Mouse (Mus musculus) testis, adult 2 months (tissue): ENCODE measurements around the gene Eef1e1. TPM values are rescaled to one million over a fixed set of nuclear protein-coding genes. Genes with fewer than 3 reads are reported as not detected.

Experiments
- H3K27ac ChIP-seq: fragments of 200-500 bp; 2 replicates; pipeline ENCODE4 v1.5.1; 2012; ENCODE audit warnings: low read depth, low read length; ENCODE audit not compliant: control insufficient read depth, insufficient read depth
- H3K27me3 ChIP-seq: fragments of 200-500 bp; 2 replicates; pipeline ENCODE4 v1.6.1; 2012; ENCODE audit warnings: mild to moderate bottlenecking, low read length, moderate library complexity; ENCODE audit not compliant: control insufficient read depth, insufficient read depth
- H3K36me3 ChIP-seq: fragments of 200-500 bp; 2 replicates; pipeline ENCODE4 v1.6.1; 2012; ENCODE audit warnings: mild to moderate bottlenecking, low read length; ENCODE audit not compliant: control insufficient read depth, insufficient read depth
- H3K4me1 ChIP-seq: fragments of 200-500 bp; 2 replicates; pipeline ENCODE4 v1.6.1; 2012; ENCODE audit warnings: low read length; ENCODE audit not compliant: control insufficient read depth, insufficient read depth
- H3K4me3 ChIP-seq: fragments of 200-500 bp; 2 replicates; pipeline ENCODE4 v1.5.1; 2012; ENCODE audit warnings: low read depth, mild to moderate bottlenecking, low read length, moderate library complexity, mixed read lengths; ENCODE audit not compliant: control insufficient read depth
- POLR2A ChIP-seq: fragments of 200-500 bp; IDR thresholded peaks from 2 replicates; pipeline ENCODE4 v1.6.1; 2012; ENCODE audit warnings: low read depth, mild to moderate bottlenecking, inconsistent platforms, low read length, moderate library complexity; ENCODE audit not compliant: control insufficient read depth
- polyA plus RNA-seq: library from polyadenylated mRNA; depleted of rRNA; stranded (reverse); fragments of >200 nt; gene quantifications from 2 replicates; pipeline ENCODE4 v1.2.3, GENCODE M21; 2012; rRNA removed

Gene Eef1e1
- polyA plus RNA-seq, 1 experiment: 4.7 TPM

DNA sequence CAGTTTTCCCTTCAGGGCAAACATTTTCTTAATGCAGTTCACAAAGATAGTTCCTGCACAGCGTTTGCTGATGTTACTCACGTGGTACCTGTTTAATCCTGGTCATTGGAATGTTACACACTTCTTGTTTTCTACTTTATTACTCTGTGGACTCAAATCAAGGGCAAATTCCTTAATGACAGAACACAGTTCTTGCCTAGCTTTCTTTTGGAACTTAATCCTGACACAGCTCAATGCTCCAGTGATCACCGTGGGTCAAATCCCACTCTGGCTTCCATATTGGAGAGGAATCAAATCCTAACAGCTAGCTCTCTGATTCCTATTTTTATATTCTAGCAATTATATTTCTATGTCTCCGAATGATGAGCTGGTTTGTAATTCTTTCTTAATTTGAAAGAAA, 62.4 kb downstream of the Eef1e1 start:
- TF ChIP-seq POLR2A: no peak
- Histone ChIP-seq H3K36me3 (no peaks in the 10 kb centered on the region), H3K4me3 (no peak overlapping the region), H3K4me1 (no peaks in the 10 kb centered on the region), H3K27me3 (no peaks in the 10 kb centered on the region), H3K27ac (no peak overlapping the region)

Other genes starting within 250 kb of the Eef1e1 start
- gene Txndc5, start 130.2 kb downstream of the Eef1e1 start, polyA plus RNA-seq: 15.8 and 16.3 TPM in 2 replicates
- gene Bloc1s5, start 23.9 kb downstream of the Eef1e1 start, polyA plus RNA-seq: 4.6 and 5.3 TPM in 2 replicates